Mouse (Mus musculus) heart, embryonic 13.5 days (tissue): ENCODE data around the gene Lrba. TPM values are rescaled to one million over a fixed set of nuclear protein-coding genes. Genes with fewer than 3 reads are reported as not detected.

Experiments used
- ATAC-seq: fragments of 200-750 bp; cut with Nextera tagmentation; 2 replicates; pipeline ENCODE4 v1.8.0; 2017; ENCODE audit warnings: moderate TSS enrichment; ENCODE audit not compliant: insufficient number of reproducible peaks, low FRiP score, low TSS enrichment; ENCODE audit errors: extremely low read depth
- H3K27ac ChIP-seq: fragments of 300-500 bp; sonication (generic); replicated peaks from 2 replicates; pipeline ENCODE4 v1.5.1; 2015; ENCODE audit warnings: moderate library complexity, mild to moderate bottlenecking, inconsistent platforms
- H3K27me3 ChIP-seq: fragments of 300-500 bp; sonication (generic); replicated peaks from 2 replicates; pipeline ENCODE4 v1.6.1; 2015; ENCODE audit warnings: mild to moderate bottlenecking, inconsistent platforms
- H3K36me3 ChIP-seq: fragments of 300-500 bp; sonication (generic); 2 replicates; pipeline ENCODE4 v1.6.1; 2015; ENCODE audit warnings: mild to moderate bottlenecking, inconsistent platforms
- H3K4me1 ChIP-seq: fragments of 300-500 bp; sonication (generic); 2 replicates; pipeline ENCODE4 v1.6.1; 2015; ENCODE audit warnings: inconsistent platforms
- H3K4me2 ChIP-seq: fragments of 300-500 bp; sonication (generic); 2 replicates; pipeline ENCODE4 v1.6.1; 2015; ENCODE audit warnings: inconsistent platforms, mild to moderate bottlenecking, moderate library complexity
- H3K4me3 ChIP-seq: fragments of 300-500 bp; sonication (generic); 2 replicates; pipeline ENCODE4 v1.5.1; 2015; ENCODE audit warnings: moderate library complexity, mild to moderate bottlenecking, inconsistent platforms
- H3K9ac ChIP-seq: fragments of 300-500 bp; sonication (generic); 2 replicates; pipeline ENCODE4 v1.6.1; 2015; ENCODE audit warnings: inconsistent platforms, mild to moderate bottlenecking, moderate library complexity
- H3K9me3 ChIP-seq: fragments of 300-500 bp; sonication (generic); 2 replicates; pipeline ENCODE4 v1.6.1; 2016; ENCODE audit warnings: inconsistent platforms
- WGBS: fragments of 180-500 bp; shearing (Covaris S2); methylation state at CpG from one replicate; pipeline ENCODE4 v1.1.7; 2015; ENCODE audit warnings: mixed read lengths; 5-methylcytosine and 5-hydroxymethylcytosine counted together
- polyA plus RNA-seq: library from polyadenylated mRNA; unstranded; fragments of >200 nt; fragmentation: Nextera tagmentation; extraction: Ambion mirVana; gene quantifications from 2 replicates; pipeline ENCODE4 v1.2.1, GENCODE M21; 2015

Lrba gene
- polyA plus RNA-seq, 1 experiment from 2014 or later = 1.5 TPM

DNA sequence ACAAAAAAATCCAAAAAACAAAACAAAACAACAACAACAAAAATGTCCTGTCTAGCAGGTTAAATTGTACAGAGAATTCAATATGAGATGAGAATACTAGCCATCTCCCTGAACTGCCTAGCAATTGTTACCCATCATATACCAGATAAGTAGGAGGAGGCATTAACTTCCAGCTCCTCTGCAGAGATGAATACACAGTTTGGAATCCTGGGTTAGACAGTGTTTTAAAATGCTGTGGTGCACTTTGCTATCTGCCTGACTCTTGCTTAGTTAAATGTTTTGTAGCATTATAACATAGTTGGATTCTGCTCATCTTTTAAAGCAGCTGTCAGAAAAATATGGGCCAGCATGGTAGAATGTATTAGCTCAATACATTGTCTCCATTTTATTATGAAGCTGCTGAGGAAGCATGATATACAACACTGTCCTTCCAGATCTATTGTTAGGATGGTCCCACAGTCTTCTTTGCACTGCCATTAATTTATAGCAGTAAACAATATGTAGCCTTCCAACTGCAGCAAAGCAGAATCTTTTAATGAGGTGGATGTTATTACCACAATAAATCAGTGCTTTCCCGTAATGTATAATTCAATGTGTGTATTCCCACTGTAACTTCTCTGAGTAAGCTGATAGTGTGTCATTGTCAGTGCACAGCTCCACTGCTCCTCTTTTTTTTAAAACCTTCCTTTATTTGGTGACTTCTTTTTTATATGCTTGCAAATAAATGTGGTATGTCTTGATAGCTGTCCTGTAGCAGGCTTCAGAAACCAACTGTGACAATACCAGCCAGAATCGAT, 414.3 kb downstream of the Lrba start:
- no peak overlapping the region for H3K27ac ChIP-seq
- no peaks in the 10 kb centered on the region for H3K27me3 ChIP-seq
- no peak overlapping the region for H3K4me2 ChIP-seq
- ATAC-seq = no peak
- WGBS = 89% methylated on average over 2 of the region's 2 CpGs
- no peaks in the 10 kb centered on the region for H3K9me3 ChIP-seq
- no peak overlapping the region for H3K4me3 ChIP-seq
- H3K9ac ChIP-seq = no peak overlapping the region
- peaks cover 14% of the 10 kb centered on the region for H3K4me1 ChIP-seq
- H3K36me3 ChIP-seq = no peaks in the 10 kb centered on the region

DNA sequence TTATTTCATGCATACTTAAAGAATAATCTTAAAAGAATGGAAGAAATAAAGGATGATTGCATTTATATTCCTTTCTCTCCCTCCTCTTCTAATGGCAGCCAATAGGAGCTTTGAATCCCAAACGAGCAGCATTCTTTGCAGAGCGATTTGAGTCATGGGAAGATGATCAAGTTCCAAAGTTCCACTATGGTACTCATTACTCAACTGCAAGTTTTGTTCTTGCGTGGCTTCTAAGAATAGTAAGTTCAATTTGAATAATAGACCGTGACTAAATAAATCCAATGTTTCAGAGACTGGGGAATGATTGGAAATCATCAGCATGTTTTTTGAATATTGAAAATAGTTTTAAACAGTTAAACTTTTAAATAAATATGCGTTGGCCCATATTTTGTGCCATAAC, 416.9 kb downstream of the Lrba start:
- no peaks in the 10 kb centered on the region for H3K9me3 ChIP-seq
- H3K27me3 ChIP-seq = no peaks in the 10 kb centered on the region
- H3K36me3 ChIP-seq = no peaks in the 10 kb centered on the region
- no peaks in the 10 kb centered on the region for H3K4me1 ChIP-seq
- no peak for ATAC-seq
- no peak overlapping the region for H3K9ac ChIP-seq
- H3K4me2 ChIP-seq = no peak overlapping the region
- WGBS = 79% methylated on average over 5 of the region's 5 CpGs
- H3K4me3 ChIP-seq = no peak overlapping the region
- no peak overlapping the region for H3K27ac ChIP-seq

DNA sequence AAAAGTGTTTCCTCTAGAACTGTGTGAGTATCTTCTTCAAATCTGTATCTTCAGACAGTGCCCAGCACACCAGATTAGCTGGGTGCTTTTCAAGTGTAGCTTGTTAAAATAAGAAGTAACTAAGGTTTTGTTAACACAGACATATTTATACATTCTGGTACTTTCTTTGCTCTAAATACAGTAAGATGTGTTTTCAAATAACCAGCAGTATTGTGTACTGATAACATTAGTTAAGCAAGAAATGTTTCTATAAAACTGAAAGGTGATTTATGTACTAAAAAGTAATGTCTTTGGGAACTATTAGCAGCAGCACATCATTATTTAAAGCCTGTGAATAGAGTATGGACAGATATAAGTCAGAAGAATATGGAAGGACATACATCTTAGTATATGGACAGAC, 417.3 kb downstream of the Lrba start:
- ATAC-seq = no peak
- no peaks in the 10 kb centered on the region for H3K4me1 ChIP-seq
- H3K4me2 ChIP-seq = no peak overlapping the region
- no peaks in the 10 kb centered on the region for H3K27me3 ChIP-seq
- H3K4me3 ChIP-seq = no peak overlapping the region
- H3K27ac ChIP-seq = no peak overlapping the region
- H3K9ac ChIP-seq = no peak overlapping the region
- H3K36me3 ChIP-seq = no peaks in the 10 kb centered on the region
- no peaks in the 10 kb centered on the region for H3K9me3 ChIP-seq

DNA sequence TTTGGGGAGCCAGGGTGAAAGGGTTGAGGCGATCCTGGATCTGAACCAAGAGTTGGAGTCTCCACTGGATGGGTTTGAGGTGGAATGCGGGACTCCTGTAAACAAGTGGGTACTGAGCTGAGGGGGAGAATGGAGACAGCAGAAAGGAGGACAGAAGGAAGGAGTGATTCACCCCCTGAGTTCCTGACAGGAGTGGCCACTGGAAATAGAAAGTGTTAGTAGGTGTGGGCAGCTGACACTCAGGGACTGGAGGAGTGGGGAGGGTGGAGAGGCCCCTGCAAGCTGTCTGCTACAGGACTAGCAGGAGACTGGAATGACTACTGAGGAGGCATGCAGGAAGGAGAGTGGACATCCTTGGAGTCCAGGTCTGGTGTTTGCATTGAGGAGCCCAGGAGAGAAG, 422.3 kb downstream of the Lrba start:
- Histone ChIP-seq H3K4me3 (no peak overlapping the region), H3K27me3 (no peaks in the 10 kb centered on the region), H3K9ac (no peak overlapping the region), H3K4me2 (no peak overlapping the region), H3K36me3 (no peaks in the 10 kb centered on the region), H3K27ac (no peak overlapping the region), H3K9me3 (no peaks in the 10 kb centered on the region), H3K4me1 (no peaks in the 10 kb centered on the region)
- ATAC-seq = no peak
- WGBS = 66% methylated on average over 2 of the region's 2 CpGs

DNA sequence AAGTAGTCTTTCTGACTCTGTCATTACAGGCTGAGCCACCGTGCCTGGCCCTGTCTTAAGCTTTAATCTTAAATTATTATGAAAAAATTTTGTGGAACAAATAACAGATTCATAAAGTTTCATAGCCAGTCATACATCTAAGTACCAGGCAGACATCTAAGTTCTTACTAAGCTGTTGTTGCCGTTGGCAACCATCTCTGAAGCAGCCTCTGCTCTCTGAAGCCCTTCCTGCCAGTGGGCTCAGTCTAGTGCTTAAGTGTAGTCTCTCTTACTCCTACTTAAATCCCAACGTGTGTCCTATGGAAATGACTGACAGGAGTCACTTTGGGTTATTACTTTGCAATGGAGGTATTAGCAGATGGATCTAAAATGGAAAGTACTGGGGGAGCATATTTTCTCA, 426.5 kb downstream of the Lrba start:
- Histone ChIP-seq H3K9ac (no peak overlapping the region), H3K27ac (no peak overlapping the region), H3K27me3 (no peaks in the 10 kb centered on the region), H3K9me3 (no peaks in the 10 kb centered on the region), H3K36me3 (no peaks in the 10 kb centered on the region), H3K4me2 (no peak overlapping the region), H3K4me3 (no peak overlapping the region), H3K4me1 (no peaks in the 10 kb centered on the region)
- WGBS = 58% methylated on average over 3 of the region's 3 CpGs
- no peak for ATAC-seq

DNA sequence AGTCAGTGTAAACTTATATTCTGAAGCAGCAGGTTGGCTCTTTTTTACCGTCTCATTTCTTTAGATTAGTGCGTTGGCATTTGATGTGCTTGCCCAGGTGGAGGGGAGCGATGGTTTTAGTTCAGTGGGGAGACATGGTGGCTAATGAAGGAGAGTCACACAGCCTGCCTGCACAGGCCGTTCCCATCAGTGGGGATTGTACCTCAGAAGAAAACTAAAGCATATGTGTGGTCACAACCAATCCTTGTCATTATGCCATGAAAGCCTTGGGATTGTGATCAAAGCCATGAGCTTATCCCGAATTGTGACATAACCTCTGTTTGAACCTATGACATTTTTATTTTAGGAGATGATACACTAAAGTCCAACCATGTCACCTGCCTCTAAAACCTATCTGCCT, 434.8 kb downstream of the Lrba start:
- Histone ChIP-seq H3K9ac (no peak overlapping the region), H3K4me2 (no peak overlapping the region), H3K9me3 (no peaks in the 10 kb centered on the region), H3K36me3 (no peaks in the 10 kb centered on the region), H3K4me3 (no peak overlapping the region), H3K27ac (no peak overlapping the region), H3K27me3 (no peaks in the 10 kb centered on the region), H3K4me1 (no peaks in the 10 kb centered on the region)
- WGBS = 85% methylated on average over 5 of the region's 5 CpGs
- no peak for ATAC-seq

DNA sequence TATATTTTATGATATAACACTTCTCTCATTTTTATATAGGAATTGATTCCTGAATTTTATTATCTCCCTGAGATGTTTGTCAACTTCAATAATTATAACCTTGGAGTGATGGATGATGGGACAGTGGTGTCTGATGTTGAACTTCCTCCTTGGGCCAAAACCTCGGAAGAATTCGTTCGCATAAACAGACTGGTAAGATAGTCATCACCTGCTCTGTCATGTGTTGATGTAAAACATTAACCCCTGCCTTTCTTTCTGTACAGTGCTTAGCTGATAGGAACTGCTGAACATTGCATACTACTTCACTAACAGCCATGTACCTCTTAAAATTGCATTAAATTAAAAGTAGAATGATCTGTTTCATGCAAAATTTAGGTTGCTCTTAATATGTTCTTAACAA, 439.9 kb downstream of the Lrba start:
- Histone ChIP-seq H3K27me3 (no peaks in the 10 kb centered on the region), H3K9me3 (no peaks in the 10 kb centered on the region), H3K4me1 (no peaks in the 10 kb centered on the region), H3K36me3 (no peaks in the 10 kb centered on the region), H3K9ac (no peak overlapping the region), H3K4me2 (no peak overlapping the region), H3K27ac (no peak overlapping the region), H3K4me3 (no peak overlapping the region)
- ATAC-seq = no peak
- WGBS = 24% methylated on average over 3 of the region's 3 CpGs

DNA sequence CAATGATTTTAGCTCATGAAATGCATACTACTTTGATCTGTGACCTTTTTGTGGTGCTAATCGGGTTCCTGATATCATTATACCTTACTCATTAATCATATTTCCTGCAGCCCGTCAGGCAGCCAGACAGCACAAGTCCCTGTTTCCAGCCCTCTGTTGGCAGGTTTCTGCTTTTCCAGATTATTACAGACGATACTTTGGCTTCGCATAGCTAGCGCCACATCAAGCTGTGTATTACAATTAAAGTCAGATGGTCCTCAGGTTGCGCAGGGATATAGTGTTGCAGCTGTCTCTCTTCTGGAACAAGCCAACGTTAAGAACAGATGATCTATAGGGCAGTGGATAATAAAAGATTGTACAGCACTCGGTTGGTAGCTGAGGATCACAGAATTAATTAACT, 443.7 kb downstream of the Lrba start:
- no peak for ATAC-seq
- no peak overlapping the region for H3K27ac ChIP-seq
- 69% methylated on average over 8 of the region's 8 CpGs for WGBS

DNA sequence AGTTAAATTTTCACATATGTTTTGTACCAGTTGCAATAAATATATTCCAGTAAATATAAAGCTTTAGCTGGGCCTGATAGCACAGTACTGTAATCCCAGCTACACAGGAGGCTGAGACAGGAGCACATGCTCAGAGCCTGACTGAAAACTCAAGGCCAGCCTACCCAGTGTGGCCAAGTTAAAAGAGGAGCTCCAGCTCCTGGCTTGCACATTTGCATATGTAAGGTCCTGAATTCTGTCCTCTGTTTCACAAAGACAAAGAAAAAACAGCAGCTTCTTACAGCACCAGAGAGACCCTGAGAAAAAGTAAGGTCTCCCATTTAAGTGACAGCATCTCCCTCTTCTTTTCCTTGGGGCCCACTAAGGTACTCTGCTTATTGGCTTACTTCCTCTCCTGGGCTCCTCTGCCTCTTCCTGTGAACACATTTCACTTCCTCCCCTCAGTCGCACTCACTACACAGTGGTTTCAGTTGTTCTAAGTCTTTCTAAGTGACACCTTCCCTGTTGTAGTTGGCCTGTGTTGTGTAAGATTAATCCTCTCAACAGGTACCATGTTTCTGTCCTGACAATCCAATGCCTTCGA, 453.2 kb downstream of the Lrba start:
- Histone ChIP-seq H3K4me3 (no peak overlapping the region), H3K4me2 (no peak overlapping the region), H3K27me3 (no peaks in the 10 kb centered on the region), H3K4me1 (peaks cover 8% of the 10 kb centered on the region), H3K9ac (no peak overlapping the region), H3K9me3 (no peaks in the 10 kb centered on the region), H3K27ac (no peak overlapping the region), H3K36me3 (no peaks in the 10 kb centered on the region)
- 56% methylated on average over 2 of the region's 2 CpGs for WGBS
- no peak for ATAC-seq

More for the DNA sequence above, 443.7 kb downstream of the Lrba start:
- H3K36me3 ChIP-seq = no peaks in the 10 kb centered on the region
- H3K4me2 ChIP-seq = no peak overlapping the region
- no peaks in the 10 kb centered on the region for H3K27me3 ChIP-seq
- no peaks in the 10 kb centered on the region for H3K9me3 ChIP-seq
- H3K9ac ChIP-seq = no peak overlapping the region
- H3K4me1 ChIP-seq = no peaks in the 10 kb centered on the region
- no peak overlapping the region for H3K4me3 ChIP-seq

DNA sequence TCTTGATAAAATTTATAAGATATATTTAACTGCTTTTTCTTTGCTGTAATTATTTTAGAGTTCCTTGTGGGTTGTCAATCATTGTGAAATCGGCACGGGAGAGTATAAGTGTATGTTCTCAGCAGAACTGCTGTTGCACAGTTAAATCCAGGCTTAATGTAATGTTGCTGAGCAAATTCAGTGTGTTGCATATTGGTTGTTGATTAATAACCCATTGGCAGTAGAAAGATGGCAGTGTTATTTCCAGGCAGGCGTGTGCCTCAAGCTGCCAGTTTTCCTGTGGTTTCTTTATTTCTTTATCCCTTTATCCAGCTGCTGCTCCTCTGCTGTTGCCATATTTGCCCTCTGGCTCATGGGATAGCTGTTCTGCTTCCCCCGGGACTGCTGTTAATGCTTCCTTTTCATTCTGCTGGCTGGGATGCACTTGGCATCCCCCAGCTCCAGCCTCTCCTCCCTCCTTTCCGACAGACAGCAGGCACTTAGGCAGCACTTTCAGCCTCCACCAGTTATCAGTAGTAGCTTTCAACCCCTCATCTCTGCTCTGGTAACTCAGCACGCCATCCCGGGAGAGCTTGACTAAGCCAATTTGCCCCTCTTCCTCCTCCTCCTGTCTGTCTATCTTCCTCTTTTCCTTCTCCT, 463.2 kb downstream of the Lrba start:
- 16% methylated on average over 7 of the region's 7 CpGs for WGBS
- no peak overlapping the region for H3K9ac ChIP-seq
- peaks cover 31% of the 10 kb centered on the region for H3K27me3 ChIP-seq
- no peaks in the 10 kb centered on the region for H3K36me3 ChIP-seq
- peak; percentile 37; the same call in 1 of the 2 replicates for ATAC-seq
- H3K9me3 ChIP-seq = no peaks in the 10 kb centered on the region
- peak overlapping the region; percentile 17; the same call in 1 of the 2 replicates for H3K4me2 ChIP-seq
- H3K4me3 ChIP-seq = no peak overlapping the region
- H3K27ac ChIP-seq = 0 out of 2 replicates have a peak overlapping the region, but pooled peaks have one; percentile 15
- H3K4me1 ChIP-seq = peaks cover 12% of the 10 kb centered on the region

DNA sequence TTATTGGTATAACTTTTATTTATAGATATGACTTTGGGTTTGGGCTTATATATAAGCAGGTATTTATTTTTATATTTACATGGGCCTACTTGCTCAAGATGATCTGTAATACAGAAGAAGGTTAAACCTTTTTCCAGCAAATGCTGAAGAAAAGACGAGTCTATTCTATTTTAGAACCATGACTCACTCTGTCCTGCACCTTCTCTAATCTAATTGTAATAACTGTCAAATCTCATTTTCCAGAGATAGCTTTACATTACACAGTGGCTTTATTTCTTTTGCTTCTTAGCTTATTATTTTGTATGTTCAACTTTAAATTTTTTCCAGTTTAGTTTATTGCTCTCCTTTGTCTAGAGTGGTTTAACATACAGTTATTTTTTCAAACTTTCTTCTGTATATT, 464.0 kb downstream of the Lrba start:
- no peak overlapping the region for H3K4me3 ChIP-seq
- 20% methylated on average over 1 of the region's 1 CpGs for WGBS
- no peak overlapping the region for H3K9ac ChIP-seq
- peaks cover 31% of the 10 kb centered on the region for H3K27me3 ChIP-seq
- peaks cover 12% of the 10 kb centered on the region for H3K4me1 ChIP-seq
- no peaks in the 10 kb centered on the region for H3K36me3 ChIP-seq
- H3K4me2 ChIP-seq = no peak overlapping the region
- H3K9me3 ChIP-seq = no peaks in the 10 kb centered on the region
- no peak for ATAC-seq
- H3K27ac ChIP-seq = no peak overlapping the region
